Mouse (Mus musculus): ENCODE measurements at regions not wholly inside any gene's neighbourhood (a gene's known extent, or its start where the extent isn't known, plus 50 kb on each side); places are given as distances from the start of the nearest gene placed in this dataset.

GRCm38 (mm10) chr12:60820979-60821378 lies 702.0 kb upstream of the Lrfn5 start:
- DNase-seq (ENCODE audit: low spot score in 2 of 2) = peak; percentile 64 to 71
- intact Hi-C loops (cut with DNase I) = no loop called here

Data from left cerebral cortex, postnatal 14 days (tissue).